Mouse (Mus musculus) liver, adult 2 months (tissue): ENCODE measurements around the gene Jmjd6. TPM values are rescaled to one million over a fixed set of nuclear protein-coding genes. Genes with fewer than 3 reads are reported as not detected.
A peak's percentile ranks its signal among the peaks of the same experiment; 100 is the strongest.

Experiments
- DNase-seq: peaks from one replicate; pipeline ENCODE4 v3.0.0-alpha.2; 2011; ENCODE audit warnings: low read depth, low spot score; ENCODE audit errors: extremely low read depth
- H3K27ac ChIP-seq: fragments of 200-500 bp; replicated peaks from 2 replicates; pipeline ENCODE4 v1.5.1; 2012; ENCODE audit warnings: low read depth, mild to moderate bottlenecking, control low read depth, inconsistent platforms, low read length; ENCODE audit not compliant: insufficient read depth
- H3K27me3 ChIP-seq: fragments of 200-500 bp; 2 replicates; pipeline ENCODE4 v1.6.1; 2012; ENCODE audit warnings: mild to moderate bottlenecking, moderate library complexity, low read length, inconsistent platforms; ENCODE audit not compliant: control insufficient read depth, insufficient read depth
- H3K36me3 ChIP-seq: fragments of 200-500 bp; 2 replicates; pipeline ENCODE4 v1.6.1; 2012; ENCODE audit warnings: low read length, inconsistent platforms; ENCODE audit not compliant: control insufficient read depth, insufficient read depth
- H3K4me1 ChIP-seq: fragments of 200-500 bp; 2 replicates; pipeline ENCODE4 v1.6.1; 2011; ENCODE audit warnings: low read length; ENCODE audit not compliant: control insufficient read depth, insufficient read depth
- H3K4me3 ChIP-seq: fragments of 200-500 bp; 2 replicates; pipeline ENCODE4 v1.5.1; 2011; ENCODE audit warnings: low read depth, mild to moderate bottlenecking, control low read depth, low read length, moderate library complexity; ENCODE audit not compliant: insufficient read depth
- H3K79me2 ChIP-seq: fragments of 200-500 bp; 2 replicates; pipeline ENCODE4 v1.6.1; 2012; ENCODE audit warnings: inconsistent platforms, mild to moderate bottlenecking, low read length, moderate library complexity; ENCODE audit not compliant: control insufficient read depth, insufficient read depth
- H3K9ac ChIP-seq: fragments of 200-500 bp; 2 replicates; pipeline ENCODE4 v1.6.1; 2012; ENCODE audit warnings: low read depth, mild to moderate bottlenecking, control low read depth, inconsistent platforms, low read length
- CTCF ChIP-seq: fragments of 200-500 bp; IDR thresholded peaks from 2 replicates; pipeline ENCODE4 v1.5.1; 2011; ENCODE audit warnings: low read depth, low read length, control low read depth
- POLR2A ChIP-seq: fragments of 200-500 bp; IDR thresholded peaks from 2 replicates; pipeline ENCODE4 v1.6.1; 2011; ENCODE audit warnings: low read length, control low read depth; ENCODE audit not compliant: insufficient read depth; ENCODE audit errors: extremely low read depth
- WGBS: fragments of 180-500 bp; shearing (Covaris S2); methylation state at CpG from one replicate; pipeline ENCODE4 v1.1.7; 2018; 5-methylcytosine and 5-hydroxymethylcytosine counted together
- polyA plus RNA-seq: library from polyadenylated mRNA; depleted of rRNA; stranded (reverse); fragments of >200 nt; gene quantifications from 2 replicates; pipeline ENCODE4 v1.2.3, GENCODE M21; 2012
- total RNA-seq: library from RNA; depleted of rRNA; stranded (reverse); fragments of >200 nt; gene quantifications from 2 replicates; pipeline ENCODE4 v1.2.3, GENCODE M21; 2014

Gene Jmjd6
- total and polyA plus RNA-seq, 2 experiments: 12.3 to 18.2 TPM

DNA sequence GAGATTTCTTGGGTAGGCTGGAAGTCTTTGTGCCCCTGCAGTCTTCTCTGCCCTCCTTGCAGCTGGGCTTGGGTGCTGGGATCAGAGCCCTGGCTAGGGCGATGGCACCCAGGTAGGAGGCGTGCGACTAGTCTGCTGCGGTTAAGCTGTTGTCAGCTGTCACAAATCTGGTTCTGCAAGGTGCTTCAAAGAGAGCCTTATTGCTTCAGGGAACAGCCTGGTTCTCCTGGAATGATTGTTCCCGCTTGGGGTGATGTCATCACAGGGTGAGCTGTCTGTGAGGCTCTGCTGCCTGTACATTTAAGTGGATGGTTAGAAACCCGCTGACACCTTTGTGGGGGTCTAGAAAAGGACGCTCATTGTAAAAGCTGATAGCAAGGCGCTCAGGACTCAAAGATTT is 26.0 kb upstream of the Jmjd6 start:
- Histone ChIP-seq H3K27me3 (no peaks in the 10 kb centered on the region), H3K9ac (no peak overlapping the region), H3K27ac (no peak overlapping the region), H3K79me2 (no peaks in the 10 kb centered on the region), H3K36me3 (peaks cover 52% of the 10 kb centered on the region), H3K4me3 (no peak overlapping the region), H3K4me1 (no peaks in the 10 kb centered on the region)
- no peak for DNase-seq
- 96% methylated on average over 8 of the region's 8 CpGs for WGBS
- TF ChIP-seq POLR2A (no peak), CTCF (no peak)

GRCm38 (mm10) chr11:116868129-116868528 is 24.9 kb upstream of the Jmjd6 start:
- no peak overlapping the region for H3K4me3 ChIP-seq
- DNase-seq: peak; percentile 41
- no peak overlapping the region for H3K9ac ChIP-seq
- H3K79me2 ChIP-seq: no peaks in the 10 kb centered on the region
- WGBS: 71% methylated on average over 3 of the region's 3 CpGs
- H3K4me1 ChIP-seq: no peaks in the 10 kb centered on the region
- no peaks in the 10 kb centered on the region for H3K27me3 ChIP-seq
- TF ChIP-seq CTCF: no peak
- TF ChIP-seq POLR2A: no peak
- H3K36me3 ChIP-seq: peaks cover 49% of the 10 kb centered on the region
- H3K27ac ChIP-seq: no peak overlapping the region

GRCm38 (mm10) chr11:116865945-116866585 is 22.8 kb upstream of the Jmjd6 start:
- Histone ChIP-seq H3K27me3 (no peaks in the 10 kb centered on the region), H3K9ac (no peak overlapping the region), H3K36me3 (peaks cover 52% of the 10 kb centered on the region), H3K4me3 (no peak overlapping the region), H3K4me1 (no peaks in the 10 kb centered on the region), H3K27ac (no peak overlapping the region), H3K79me2 (no peaks in the 10 kb centered on the region)
- WGBS: 81% methylated on average over 12 of the region's 12 CpGs
- TF ChIP-seq CTCF (no peak), POLR2A (no peak)
- DNase-seq: no peak

- 71% methylated on average over 10 of the region's 10 CpGs for WGBS
- H3K4me1 ChIP-seq: no peaks in the 10 kb centered on the region
- no peak overlapping the region for H3K9ac ChIP-seq
- TF ChIP-seq POLR2A (no peak), CTCF (no peak)
- H3K27ac ChIP-seq: no peak overlapping the region
- no peak for DNase-seq
- H3K4me3 ChIP-seq: no peak overlapping the region
- no peaks in the 10 kb centered on the region for H3K27me3 ChIP-seq
- H3K36me3 ChIP-seq: peaks cover 56% of the 10 kb centered on the region
- no peaks in the 10 kb centered on the region for H3K79me2 ChIP-seq
Observed at GRCm38 (mm10) chr11:116864444-116864843, 21.2 kb upstream of the Jmjd6 start.

DNA sequence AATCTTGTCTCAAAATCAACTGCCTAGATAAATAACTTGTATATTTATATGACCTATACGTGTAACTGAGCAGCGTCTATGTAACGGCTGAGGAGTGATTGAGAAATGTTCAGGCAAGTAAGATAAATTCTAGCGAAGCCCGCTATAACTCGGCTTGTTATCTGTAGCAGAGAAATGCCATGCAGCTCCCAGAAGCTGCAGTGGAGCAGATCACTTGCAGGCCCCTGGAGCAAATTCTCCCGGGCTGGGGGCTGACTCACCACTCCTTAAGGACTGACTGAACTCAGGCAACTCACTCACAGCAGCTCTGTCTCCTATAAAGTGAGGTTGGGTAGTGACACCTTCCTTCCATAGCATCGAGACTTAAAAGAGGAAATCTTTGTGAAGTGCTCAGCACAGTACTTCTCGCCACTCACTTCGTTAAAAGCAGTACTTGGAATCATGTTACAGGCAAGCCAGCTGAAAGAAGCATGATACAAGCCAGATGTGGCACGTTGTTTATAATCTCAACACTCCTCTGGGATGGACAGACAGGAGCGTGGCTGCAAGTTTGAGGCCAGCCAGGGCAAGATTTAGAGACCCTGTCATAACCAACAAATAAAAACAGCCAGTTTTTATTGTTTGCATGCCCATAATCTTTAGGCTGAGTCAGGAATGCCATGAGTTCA is 14.1 kb upstream of the Jmjd6 start:
- Histone ChIP-seq H3K79me2 (peaks cover 8% of the 10 kb centered on the region), H3K9ac (no peak overlapping the region), H3K4me3 (no peak overlapping the region), H3K36me3 (peaks cover 36% of the 10 kb centered on the region), H3K27me3 (no peaks in the 10 kb centered on the region), H3K27ac (no peak overlapping the region), H3K4me1 (peaks cover 9% of the 10 kb centered on the region; the same call in 1 of the 2 replicates)
- WGBS: 88% methylated on average over 12 of the region's 12 CpGs
- DNase-seq: no peak
- TF ChIP-seq POLR2A: no peak
- no peak for TF ChIP-seq CTCF

DNA sequence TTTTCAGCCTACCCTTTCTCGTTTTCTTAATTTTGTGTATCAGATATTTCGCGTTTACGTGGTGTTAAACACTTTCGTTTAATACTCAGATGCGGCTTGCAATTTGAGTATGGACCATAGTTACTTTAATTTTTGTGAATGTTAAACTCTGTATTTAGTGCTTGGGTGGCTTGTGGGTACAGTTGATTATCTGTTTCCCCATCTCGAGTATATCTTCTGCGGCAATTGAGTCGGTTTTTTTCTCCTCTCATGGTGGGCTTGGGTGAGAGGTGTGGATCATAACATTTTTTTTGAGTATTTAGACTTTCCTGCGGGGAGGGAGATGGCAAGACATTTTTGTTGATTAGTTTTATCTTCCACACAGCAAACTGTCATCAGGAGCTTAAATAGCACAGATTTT is 11.0 kb upstream of the Jmjd6 start:
- DNase-seq: no peak
- peak overlapping the region; percentile 96 for H3K4me3 ChIP-seq
- 18% methylated on average over 10 of the region's 10 CpGs for WGBS
- H3K36me3 ChIP-seq: peaks cover 34% of the 10 kb centered on the region
- TF ChIP-seq POLR2A (no peak), CTCF (no peak)
- peaks cover 11% of the 10 kb centered on the region for H3K4me1 ChIP-seq
- no peaks in the 10 kb centered on the region for H3K27me3 ChIP-seq
- peak overlapping the region; percentile 71 for H3K27ac ChIP-seq
- H3K9ac ChIP-seq: peak overlapping the region; percentile 75
- H3K79me2 ChIP-seq: peaks cover 16% of the 10 kb centered on the region
